Mouse (Mus musculus) embryonic fibroblast, embryonic 13.5 days (primary cell): ENCODE data around the gene Vars2.

Source experiments
- CTCF ChIP-seq: IDR thresholded peaks from 2 replicates; pipeline ENCODE4 v1.5.1; 2011; ENCODE audit warnings: mild to moderate bottlenecking, control low read depth, low read length, moderate library complexity, borderline replicate concordance; ENCODE audit not compliant: insufficient read depth
- POLR2A ChIP-seq: IDR thresholded peaks from 2 replicates; pipeline ENCODE4 v1.6.1; 2011; ENCODE audit warnings: low read depth, mild to moderate bottlenecking, control low read depth, low read length, moderate library complexity

GRCm38 (mm10) chr17:35653086-35653485 is 14.3 kb downstream of the Vars2 start:
- TF ChIP-seq CTCF (no peak), POLR2A (no peak)
